Mouse (Mus musculus) hindbrain, embryonic 16.5 days (tissue): Measurements from ENCODE around the gene Glt28d2. TPM values are rescaled to one million over a fixed set of nuclear protein-coding genes. Genes with fewer than 3 reads are reported as not detected.
A peak's percentile ranks its signal among the peaks of the same experiment; 100 is the strongest.

ENCODE experiments used
- ATAC-seq: fragments of 200-750 bp; cut with Nextera tagmentation; 2 replicates; pipeline ENCODE4 v1.8.0; 2017; ENCODE audit warnings: moderate TSS enrichment, moderate library complexity
- H3K27ac ChIP-seq: fragments of 300-500 bp; sonication (generic); 2 replicates; pipeline ENCODE4 v1.5.1; 2014; ENCODE audit warnings: low read depth, mild to moderate bottlenecking, control low read depth, low read length, moderate library complexity
- H3K27me3 ChIP-seq: fragments of 300-500 bp; sonication (generic); replicated peaks from 2 replicates; pipeline ENCODE4 v1.6.1; 2014; ENCODE audit warnings: low read length; ENCODE audit not compliant: control insufficient read depth, insufficient read depth
- H3K36me3 ChIP-seq: fragments of 300-500 bp; sonication (generic); 2 replicates; pipeline ENCODE4 v1.6.1; 2014; ENCODE audit warnings: mild to moderate bottlenecking, low read length, moderate library complexity, mixed read lengths; ENCODE audit not compliant: control insufficient read depth, insufficient read depth
- H3K4me1 ChIP-seq: fragments of 300-500 bp; sonication (generic); 2 replicates; pipeline ENCODE4 v1.6.1; 2014; ENCODE audit warnings: low read depth, low read length; ENCODE audit not compliant: control insufficient read depth, insufficient read depth
- H3K4me2 ChIP-seq: fragments of 300-500 bp; sonication (generic); 2 replicates; pipeline ENCODE4 v1.6.1; 2014; ENCODE audit warnings: mild to moderate bottlenecking, low read length, control low read depth, moderate library complexity
- H3K4me3 ChIP-seq: fragments of 300-500 bp; sonication (generic); 2 replicates; pipeline ENCODE4 v1.5.1; 2014; ENCODE audit warnings: mild to moderate bottlenecking, low read length, control low read depth, moderate library complexity
- H3K9ac ChIP-seq: fragments of 300-500 bp; sonication (generic); 2 replicates; pipeline ENCODE4 v1.6.1; 2014; ENCODE audit warnings: low read depth, mild to moderate bottlenecking, control low read depth, low read length, moderate library complexity
- H3K9me3 ChIP-seq: fragments of 300-500 bp; sonication (generic); 2 replicates; pipeline ENCODE4 v1.6.1; 2014; ENCODE audit warnings: mild to moderate bottlenecking, low read length, moderate library complexity; ENCODE audit not compliant: control insufficient read depth
- WGBS: fragments of 180-500 bp; shearing (Covaris S2); extraction: QIAGEN DNeasy Blood & Tissue Kit; methylation state at CpG from one replicate; pipeline ENCODE4 v1.1.7; 2014; 5-methylcytosine and 5-hydroxymethylcytosine counted together
- polyA plus RNA-seq: library from polyadenylated mRNA; unstranded; fragments of >200 nt; fragmentation: Nextera tagmentation; extraction: Ambion mirVana; gene quantifications from 2 replicates; pipeline ENCODE4 v1.2.1, GENCODE M21; 2015

The Glt28d2 gene
- polyA plus RNA-seq, 1 experiment from 2014 or later = 0.15 TPM

- H3K4me2 ChIP-seq = no peak overlapping the region
- ATAC-seq = no peak
Observed at GRCm38 (mm10) chr3:85842881-85843218, 44.5 kb downstream of the Glt28d2 start.

GRCm38 (mm10) chr3:85842177-85842880 lies 45.0 kb downstream of the Glt28d2 start:
- no peaks in the 10 kb centered on the region for H3K36me3 ChIP-seq
- 0 out of 2 replicates have a peak overlapping the region, but pooled peaks have one; percentile 19 for H3K27ac ChIP-seq
- no peaks in the 10 kb centered on the region for H3K9me3 ChIP-seq
- H3K4me2 ChIP-seq = no peak overlapping the region
- H3K27me3 ChIP-seq = no peaks in the 10 kb centered on the region
- no peak overlapping the region for H3K9ac ChIP-seq
- no peak for ATAC-seq
- no peak overlapping the region for H3K4me3 ChIP-seq
- 53% methylated on average over 9 of the region's 9 CpGs for WGBS
- peaks cover 6% of the 10 kb centered on the region; the same call in 1 of the 2 replicates for H3K4me1 ChIP-seq

More at GRCm38 (mm10) chr3:85842881-85843218, 44.5 kb downstream of the Glt28d2 start:
- Histone ChIP-seq H3K4me3 (no peak overlapping the region), H3K27me3 (no peaks in the 10 kb centered on the region), H3K9ac (no peak overlapping the region), H3K27ac (no peak overlapping the region), H3K4me1 (peaks cover 6% of the 10 kb centered on the region; the same call in 1 of the 2 replicates), H3K9me3 (no peaks in the 10 kb centered on the region), H3K36me3 (no peaks in the 10 kb centered on the region)

- H3K9me3 ChIP-seq = no peaks in the 10 kb centered on the region
- no peak overlapping the region for H3K4me3 ChIP-seq
- no peaks in the 10 kb centered on the region for H3K27me3 ChIP-seq
- no peak overlapping the region for H3K4me2 ChIP-seq
- no peaks in the 10 kb centered on the region for H3K36me3 ChIP-seq
- 31% methylated on average over 2 of the region's 2 CpGs for WGBS
- 0 out of 2 replicates have a peak overlapping the region, but pooled peaks have one; percentile 15 for H3K27ac ChIP-seq
- peaks cover 6% of the 10 kb centered on the region; the same call in 1 of the 2 replicates for H3K4me1 ChIP-seq
- no peak for ATAC-seq
- no peak overlapping the region for H3K9ac ChIP-seq
Observed at GRCm38 (mm10) chr3:85841454-85842176, 45.7 kb downstream of the Glt28d2 start.

- WGBS = 60% methylated on average over 1 of the region's 1 CpGs
- Histone ChIP-seq H3K9ac (no peak overlapping the region), H3K4me2 (no peak overlapping the region), H3K9me3 (no peaks in the 10 kb centered on the region), H3K27ac (no peak overlapping the region), H3K4me3 (no peak overlapping the region), H3K4me1 (no peaks in the 10 kb centered on the region), H3K27me3 (no peaks in the 10 kb centered on the region), H3K36me3 (no peaks in the 10 kb centered on the region)
- ATAC-seq = no peak
Observed at GRCm38 (mm10) chr3:85833627-85834026, 53.7 kb downstream of the Glt28d2 start.

- Histone ChIP-seq H3K27ac (no peak overlapping the region), H3K4me1 (no peaks in the 10 kb centered on the region), H3K9me3 (no peaks in the 10 kb centered on the region), H3K4me2 (no peak overlapping the region), H3K36me3 (no peaks in the 10 kb centered on the region), H3K27me3 (no peaks in the 10 kb centered on the region), H3K9ac (no peak overlapping the region), H3K4me3 (no peak overlapping the region)
- ATAC-seq = no peak
- 42% methylated on average over 10 of the region's 10 CpGs for WGBS
Observed at GRCm38 (mm10) chr3:85832490-85833155, 54.7 kb downstream of the Glt28d2 start.

GRCm38 (mm10) chr3:85831785-85832184 lies 55.5 kb downstream of the Glt28d2 start:
- H3K36me3 ChIP-seq = no peaks in the 10 kb centered on the region
- H3K4me3 ChIP-seq = no peak overlapping the region
- no peaks in the 10 kb centered on the region for H3K4me1 ChIP-seq
- 82% methylated on average over 1 of the region's 1 CpGs for WGBS
- no peak overlapping the region for H3K4me2 ChIP-seq
- H3K9me3 ChIP-seq = no peaks in the 10 kb centered on the region
- H3K9ac ChIP-seq = no peak overlapping the region
- H3K27me3 ChIP-seq = no peaks in the 10 kb centered on the region
- H3K27ac ChIP-seq = no peak overlapping the region
- ATAC-seq = no peak

GRCm38 (mm10) chr3:85829047-85829446 lies 58.3 kb downstream of the Glt28d2 start:
- H3K36me3 ChIP-seq = no peaks in the 10 kb centered on the region
- H3K27ac ChIP-seq = no peak overlapping the region

GRCm38 (mm10) chr3:85827815-85828214 lies 59.5 kb downstream of the Glt28d2 start:
- Histone ChIP-seq H3K4me1 (no peaks in the 10 kb centered on the region), H3K9me3 (no peaks in the 10 kb centered on the region), H3K9ac (no peak overlapping the region), H3K36me3 (no peaks in the 10 kb centered on the region), H3K4me3 (no peak overlapping the region), H3K27ac (no peak overlapping the region), H3K4me2 (no peak overlapping the region), H3K27me3 (no peaks in the 10 kb centered on the region)
- WGBS = 56% methylated on average over 6 of the region's 6 CpGs
- no peak for ATAC-seq

More at GRCm38 (mm10) chr3:85829047-85829446, 58.3 kb downstream of the Glt28d2 start:
- WGBS = 62% methylated on average over 4 of the region's 4 CpGs
- H3K9ac ChIP-seq = no peak overlapping the region
- no peaks in the 10 kb centered on the region for H3K4me1 ChIP-seq
- no peak overlapping the region for H3K4me2 ChIP-seq
- no peaks in the 10 kb centered on the region for H3K9me3 ChIP-seq
- H3K27me3 ChIP-seq = no peaks in the 10 kb centered on the region
- no peak overlapping the region for H3K4me3 ChIP-seq
- ATAC-seq = no peak

GRCm38 (mm10) chr3:85827283-85827682 lies 60.0 kb downstream of the Glt28d2 start:
- no peak overlapping the region for H3K4me3 ChIP-seq
- ATAC-seq = no peak
- no peak overlapping the region for H3K9ac ChIP-seq
- WGBS = 62% methylated on average over 4 of the region's 4 CpGs
- no peaks in the 10 kb centered on the region for H3K36me3 ChIP-seq
- no peaks in the 10 kb centered on the region for H3K9me3 ChIP-seq
- no peaks in the 10 kb centered on the region for H3K27me3 ChIP-seq
- no peaks in the 10 kb centered on the region for H3K4me1 ChIP-seq
- H3K4me2 ChIP-seq = no peak overlapping the region
- H3K27ac ChIP-seq = no peak overlapping the region
